ENCODE assay signal across 29 mouse cellular contexts in genomic region chr5:67269309-67269708, GRCm38 (mm10). TPM values are rescaled to one million over a fixed set of nuclear protein-coding genes. Genes with fewer than 3 reads are reported as not detected.
DNase-seq lines count a peak whose midpoint lies in the region; ATAC-seq and TF ChIP-seq lines count a peak whose summit lies in the region.
"Had no signal": no experiment of that assay in that cellular context is flagged by ENCODE, and none has a peak within 500 bp of the region (broad histone marks: within the 10 kb centered on the region; RNA-seq: fewer than 3 reads in every experiment).

No protein-coding gene starts in this region.

- 92% methylated on average over 8 of the region's 8 CpGs for WGBS in intestine, embryonic 14.5 days
- WGBS in intestine, postnatal 0 days, result 89% methylated on average over 8 of the region's 8 CpGs
- WGBS in liver, embryonic 14.5 days (ENCODE audit: insufficient replicate concordance), result 87% methylated on average over 8 of the region's 8 CpGs
- 95% methylated on average over 8 of the region's 8 CpGs for WGBS in limb, embryonic 10.5 days

- no peaks in the 10 kb centered on the region for H3K4me1 ChIP-seq in intestine, embryonic 14.5 days (replicated peaks; ENCODE audit: control insufficient read depth, insufficient read depth, low read length)
- H3K4me1 ChIP-seq in intestine, postnatal 0 days (replicated peaks; ENCODE audit: control insufficient read depth, insufficient read depth, low read length), result no peaks in the 10 kb centered on the region
- peaks cover 34% of the 10 kb centered on the region for H3K4me1 ChIP-seq in E14TG2a.4 (replicated peaks; ENCODE audit: low read depth, low read length)
- no peaks in the 10 kb centered on the region; a peak in 2 of 4 replicates for H3K4me1 ChIP-seq in ES-E14 (ENCODE audit: control insufficient read depth in 2 of 2, insufficient read depth in 2 of 2, low read length in 2 of 2, poor library complexity in 1 of 2)
- peaks cover 0 to 4% of the 10 kb centered on the region in 2 experiments; a peak in 1 of 4 replicates for H3K4me1 ChIP-seq in liver, embryonic 14.5 days (replicated peaks; ENCODE audit: control insufficient read depth in 2 of 2, insufficient read depth in 2 of 2, low read length in 1 of 2)
- no peaks in the 10 kb centered on the region for H3K4me1 ChIP-seq in limb, embryonic 10.5 days
- H3K4me1 ChIP-seq: embryonic facial prominence, embryonic 13.5 days; forebrain, embryonic 12.5 days; heart, embryonic 10.5 days; heart, embryonic 15.5 days; limb, embryonic 15.5 days; lung, embryonic 15.5 days; midbrain, embryonic 12.5 days; neural tube, embryonic 13.5 days had no signal

- TF ChIP-seq CTCF in intestine, postnatal 0 days (IDR thresholded peaks at IDR 0.05; ENCODE audit: low read depth), result no peak
- TF ChIP-seq CTCF in E14TG2a.4 (conservative IDR thresholded peaks at IDR 0.05; ENCODE audit: low read length), result no peak
- TF ChIP-seq CTCF in liver, embryonic 14.5 days (IDR thresholded peaks at IDR 0.05; ENCODE audit: low read depth), result no peak

- TF ChIP-seq EP300 in liver, embryonic 14.5 days (IDR thresholded peaks at IDR 0.05; ENCODE audit: low read depth), result no peak

- no peak for ATAC-seq in intestine, embryonic 14.5 days (replicated peaks; ENCODE audit: low FRiP score, low TSS enrichment, low read depth)
- ATAC-seq in intestine, postnatal 0 days, result no peak
- ATAC-seq in liver, embryonic 14.5 days (ENCODE audit: insufficient read depth), result 0 out of 2 replicates have a peak, but pooled peaks have one; percentile 11
- ATAC-seq: hindbrain, postnatal 0 days; intestine, embryonic 16.5 days had no signal

- H3K27ac ChIP-seq in intestine, embryonic 14.5 days (ENCODE audit: low read depth), result no peak overlapping the region
- H3K27ac ChIP-seq in intestine, postnatal 0 days (ENCODE audit: low read depth, low read length), result no peak overlapping the region
- no peak overlapping the region; the same call in 1 of the 2 replicates for H3K27ac ChIP-seq in ES-E14 (ENCODE audit: insufficient read depth, low read depth, low read length, poor library complexity, severe bottlenecking)
- no peak overlapping the region for H3K27ac ChIP-seq in liver, embryonic 14.5 days
- H3K27ac ChIP-seq in limb, embryonic 10.5 days, result no peak overlapping the region
- H3K27ac ChIP-seq: embryonic facial prominence, embryonic 13.5 days; forebrain, embryonic 12.5 days; heart, embryonic 10.5 days; heart, embryonic 15.5 days; hindbrain, postnatal 0 days; limb, embryonic 15.5 days; lung, embryonic 15.5 days; midbrain, embryonic 12.5 days; neural tube, embryonic 13.5 days; stomach, postnatal 0 days had no signal

- DNase-seq in intestine, embryonic 14.5 days (ENCODE audit: low spot score), result peak; percentile 27
- peak; percentile 24 for DNase-seq in ES-E14 (ENCODE audit: low read depth, low spot score)
- DNase-seq in liver, embryonic 14.5 days (ENCODE audit: low read depth in 3 of 3, low spot score in 3 of 3), result no peak
- DNase-seq in retina, postnatal 1 day, result no peak
- no peak for DNase-seq in limb, embryonic 10.5 days (ENCODE audit: low spot score)
- no peak for DNase-seq in left cerebral cortex, adult 11 months (ENCODE audit: low spot score)
- DNase-seq: adrenal gland, postnatal 14 days; cerebellum, adult 11 months; cerebellum, adult 9-11 months; gastrocnemius, postnatal 10 days; kidney, postnatal 14 days; left cerebral cortex, postnatal 4 days; lung, postnatal 36 days; thymus, adult 18-20 months; thymus, postnatal 25 days had no signal

- no peaks in the 10 kb centered on the region for H3K27me3 ChIP-seq in intestine, embryonic 14.5 days (replicated peaks; ENCODE audit: control insufficient read depth, insufficient read depth, low read length)
- no peaks in the 10 kb centered on the region for H3K27me3 ChIP-seq in intestine, postnatal 0 days (replicated peaks; ENCODE audit: control insufficient read depth, insufficient read depth, low read length)
- no peaks in the 10 kb centered on the region for H3K27me3 ChIP-seq in E14TG2a.4 (ENCODE audit: insufficient read depth, low read length)
- no peaks in the 10 kb centered on the region for H3K27me3 ChIP-seq in liver, embryonic 14.5 days (ENCODE audit: control insufficient read depth, insufficient read depth, low read length)
- no peaks in the 10 kb centered on the region for H3K27me3 ChIP-seq in limb, embryonic 10.5 days (ENCODE audit: low read depth, poor library complexity, severe bottlenecking)
- H3K27me3 ChIP-seq: embryonic facial prominence, embryonic 13.5 days; forebrain, embryonic 12.5 days; heart, embryonic 15.5 days; limb, embryonic 15.5 days; lung, embryonic 15.5 days; midbrain, embryonic 12.5 days; neural tube, embryonic 13.5 days had no signal

- peaks cover 52% of the 10 kb centered on the region for H3K36me3 ChIP-seq in intestine, embryonic 14.5 days (ENCODE audit: control insufficient read depth, insufficient read depth, low read length)
- H3K36me3 ChIP-seq in intestine, postnatal 0 days (ENCODE audit: control insufficient read depth, insufficient read depth), result peaks cover 43% of the 10 kb centered on the region
- peaks cover 52% of the 10 kb centered on the region for H3K36me3 ChIP-seq in E14TG2a.4 (ENCODE audit: insufficient read depth, low read length)
- H3K36me3 ChIP-seq in ES-E14 (ENCODE audit: control insufficient read depth, insufficient read depth, low read length, poor library complexity, severe bottlenecking), result peaks cover 10% of the 10 kb centered on the region
- H3K36me3 ChIP-seq in liver, embryonic 14.5 days (replicated peaks; ENCODE audit: control insufficient read depth, insufficient read depth, low read depth), result peaks cover 48% of the 10 kb centered on the region
- peaks cover 55% of the 10 kb centered on the region for H3K36me3 ChIP-seq in limb, embryonic 10.5 days

- in situ Hi-C loops in ES-E14 (cut with MboI; ENCODE audit: low sequenced_read_pairs in 2 of 2, unreplicated experiment in 2 of 2), result no loop called here

- H3K9me3 ChIP-seq in intestine, embryonic 14.5 days (ENCODE audit: control insufficient read depth, low read length), result no peaks in the 10 kb centered on the region
- no peaks in the 10 kb centered on the region for H3K9me3 ChIP-seq in intestine, postnatal 0 days (ENCODE audit: control insufficient read depth)
- no peaks in the 10 kb centered on the region for H3K9me3 ChIP-seq in E14TG2a.4 (ENCODE audit: low read length)
- H3K9me3 ChIP-seq in ES-E14 (ENCODE audit: control insufficient read depth, insufficient read depth, low read depth, low read length), result no peaks in the 10 kb centered on the region
- no peaks in the 10 kb centered on the region for H3K9me3 ChIP-seq in liver, embryonic 14.5 days (ENCODE audit: control insufficient read depth, low read length)
- no peaks in the 10 kb centered on the region for H3K9me3 ChIP-seq in limb, embryonic 10.5 days (replicated peaks)
- H3K9me3 ChIP-seq: embryonic facial prominence, embryonic 13.5 days; forebrain, embryonic 12.5 days; G1E; heart, embryonic 10.5 days; heart, embryonic 15.5 days; limb, embryonic 15.5 days; lung, embryonic 15.5 days; midbrain, embryonic 12.5 days; neural tube, embryonic 13.5 days had no signal

- H3K4me2 ChIP-seq in intestine, embryonic 14.5 days (ENCODE audit: low read length), result no peak overlapping the region
- H3K4me2 ChIP-seq in intestine, postnatal 0 days (replicated peaks; ENCODE audit: low read depth), result no peak overlapping the region
- H3K4me2 ChIP-seq in liver, embryonic 14.5 days (ENCODE audit: low read depth), result no peak overlapping the region
- H3K4me2 ChIP-seq: embryonic facial prominence, embryonic 13.5 days; forebrain, embryonic 12.5 days; heart, embryonic 15.5 days; limb, embryonic 15.5 days; lung, embryonic 15.5 days; midbrain, embryonic 12.5 days; neural tube, embryonic 13.5 days had no signal

- H3K9ac ChIP-seq in intestine, embryonic 14.5 days (ENCODE audit: low read length), result no peak overlapping the region
- H3K9ac ChIP-seq in intestine, postnatal 0 days (ENCODE audit: low read depth, low read length), result no peak overlapping the region
- H3K9ac ChIP-seq in ES-E14 (ENCODE audit: insufficient read depth, low read depth, low read length, poor library complexity, severe bottlenecking), result no peak overlapping the region; the same call in 1 of the 2 replicates
- H3K9ac ChIP-seq in liver, embryonic 14.5 days (replicated peaks), result no peak overlapping the region
- H3K9ac ChIP-seq: embryonic facial prominence, embryonic 13.5 days; forebrain, embryonic 12.5 days; heart, embryonic 15.5 days; limb, embryonic 15.5 days; lung, embryonic 15.5 days; midbrain, embryonic 12.5 days; neural tube, embryonic 13.5 days had no signal

- H3K4me3 ChIP-seq in intestine, embryonic 14.5 days (ENCODE audit: low read depth, low read length), result no peak overlapping the region
- no peak overlapping the region for H3K4me3 ChIP-seq in intestine, postnatal 0 days (ENCODE audit: low read depth, low read length)
- H3K4me3 ChIP-seq in E14TG2a.4 (replicated peaks; ENCODE audit: low read length), result peak overlapping the region; percentile 60
- peak overlapping the region; percentile 18 to 48; a peak in 3 of 4 replicates for H3K4me3 ChIP-seq in ES-E14 (ENCODE audit: insufficient read depth in 1 of 2, low read depth in 1 of 2, low read length in 2 of 2, poor library complexity in 1 of 2, severe bottlenecking in 1 of 2)
- no peak overlapping the region for H3K4me3 ChIP-seq in liver, embryonic 14.5 days (ENCODE audit: insufficient read depth in 1 of 2, low read depth in 2 of 2, low read length in 2 of 2)
- no peak overlapping the region for H3K4me3 ChIP-seq in limb, embryonic 10.5 days
- H3K4me3 ChIP-seq: embryonic facial prominence, embryonic 13.5 days; forebrain, embryonic 12.5 days; heart, embryonic 10.5 days; heart, embryonic 15.5 days; limb, embryonic 15.5 days; lung, embryonic 15.5 days; midbrain, embryonic 12.5 days; neural tube, embryonic 13.5 days had no signal

TF ChIP-seq in ES-E14, 5 proteins besides CTCF, POLR2A, EP300 and RAD21:
- no peak for TF ChIP-seq ZC3H11A (IDR thresholded peaks at IDR 0.05; ENCODE audit: borderline replicate concordance, low read depth, low read length)
TF ChIP-seq in ES-E14: peak in this region for 0.

RNA-seq across cellular contexts. Expression of gene Tmem33, which starts 8.9 kb away (rescaled TPM):
- polyA plus RNA-seq in intestine, embryonic 14.5 days (2014; fragmentation: Nextera tagmentation; extraction: Ambion mirVana), result 85.9 and 87.8 TPM in 2 replicates
- polyA plus RNA-seq in intestine, postnatal 0 days (2015; fragmentation: Nextera tagmentation; extraction: Ambion mirVana), result 140 TPM in 2 replicates
- 118 and 159 TPM in 2 replicates for total RNA-seq in ES-E14 (2012; rRNA removed)
- polyA plus RNA-seq in liver, embryonic 14.5 days (2012; rRNA removed), result 41.4 and 45.3 TPM in 2 replicates
- 83.7 and 83.8 TPM in 2 replicates for polyA plus RNA-seq in liver, embryonic 14.5 days (2014; fragmentation: Nextera tagmentation; extraction: Ambion mirVana)
- 99.6 and 111 TPM in 2 replicates for polyA plus RNA-seq in limb, embryonic 10.5 days (2016; fragmentation: Nextera tagmentation; extraction: Ambion mirVana)

RNA-seq across cellular contexts. Expression of gene Slc30a9, which starts 37.4 kb away (rescaled TPM):
- polyA plus RNA-seq in intestine, embryonic 14.5 days (2014; fragmentation: Nextera tagmentation; extraction: Ambion mirVana), result 98.2 and 106 TPM in 2 replicates
- 74.1 and 80.0 TPM in 2 replicates for polyA plus RNA-seq in intestine, postnatal 0 days (2015; fragmentation: Nextera tagmentation; extraction: Ambion mirVana)
- 30.3 and 32.6 TPM in 2 replicates for total RNA-seq in ES-E14 (2012; rRNA removed)
- 11.7 and 15.8 TPM in 2 replicates for polyA plus RNA-seq in liver, embryonic 14.5 days (2012; rRNA removed)
- polyA plus RNA-seq in liver, embryonic 14.5 days (2014; fragmentation: Nextera tagmentation; extraction: Ambion mirVana), result 70.2 and 72.0 TPM in 2 replicates
- polyA plus RNA-seq in limb, embryonic 10.5 days (2016; fragmentation: Nextera tagmentation; extraction: Ambion mirVana), result 82.3 and 90.9 TPM in 2 replicates

Comparison
In these comparisons a context has a peak if more than half of its experiments do, and no peak if none do; other contexts are left out.
1. DNase-seq: peak in intestine, embryonic 14.5 days (single experiment) and ES-E14 (single experiment); none in liver, embryonic 14.5 days (0 of 3), retina, postnatal 1 day (single experiment), limb, embryonic 10.5 days (single experiment) and left cerebral cortex, adult 11 months (single experiment).
2. H3K4me3 ChIP-seq: peak in E14TG2a.4 (single experiment) and ES-E14 (2 of 2); none in intestine, embryonic 14.5 days (single experiment), intestine, postnatal 0 days (single experiment), liver, embryonic 14.5 days (0 of 2) and limb, embryonic 10.5 days (single experiment).